In genomic region chr12:102689773-102690563, GRCm38 (mm10) we compare ENCODE assay signal across 11 mouse cellular contexts. TPM values are rescaled to one million over a fixed set of nuclear protein-coding genes. Genes with fewer than 3 reads are reported as not detected.
A peak's percentile ranks its signal among the peaks of the same experiment; 100 is the strongest.
DNase-seq lines count a peak whose midpoint lies in the region; ATAC-seq and TF ChIP-seq lines count a peak whose summit lies in the region.
"Had no signal": no experiment of that assay in that cellular context is flagged by ENCODE, and none has a peak within 500 bp of the region (broad histone marks: within the 10 kb centered on the region; RNA-seq: fewer than 3 reads in every experiment).

No protein-coding gene starts in this region.

- TF ChIP-seq CTCF in bone marrow macrophage, adult 2 months (IDR thresholded peaks at IDR 0.05; ENCODE audit: low read depth, low read length) = no peak
- no peak for TF ChIP-seq CTCF in hindbrain, postnatal 0 days (IDR thresholded peaks at IDR 0.05; ENCODE audit: low read depth)

- H3K4me3 ChIP-seq in liver, embryonic 13.5 days (replicated peaks) = no peak overlapping the region
- no peak overlapping the region for H3K4me3 ChIP-seq in liver, embryonic 12.5 days
- H3K4me3 ChIP-seq in bone marrow macrophage, adult 2 months (ENCODE audit: insufficient read depth, low read length) = 0 out of 2 replicates have a peak overlapping the region, but pooled peaks have one; percentile 24
- no peak overlapping the region for H3K4me3 ChIP-seq in hindbrain, postnatal 0 days (ENCODE audit: low read length)
- H3K4me3 ChIP-seq in midbrain, embryonic 10.5 days = no peak overlapping the region
- H3K4me3 ChIP-seq: forebrain, embryonic 12.5 days; hindbrain, embryonic 10.5 days had no signal

- peak; percentile 34; the same call in 1 of the 2 replicates for ATAC-seq in liver, embryonic 13.5 days (ENCODE audit: low read depth)
- no peak; the same call in 1 of the 2 replicates for ATAC-seq in liver, embryonic 12.5 days
- no peak for ATAC-seq in hindbrain, postnatal 0 days
- ATAC-seq: midbrain, embryonic 16.5 days had no signal

- no peak for TF ChIP-seq POLR2A in bone marrow macrophage, adult 2 months (IDR thresholded peaks at IDR 0.05; ENCODE audit: borderline replicate concordance, low read depth, low read length)

- H3K27ac ChIP-seq in liver, embryonic 13.5 days = no peak overlapping the region
- H3K27ac ChIP-seq in liver, embryonic 12.5 days = no peak overlapping the region
- H3K27ac ChIP-seq in bone marrow macrophage, adult 2 months (ENCODE audit: insufficient read depth, low read depth, low read length) = peak overlapping the region; percentile 27; the same call in 1 of the 2 replicates
- no peak overlapping the region for H3K27ac ChIP-seq in hindbrain, postnatal 0 days
- no peak overlapping the region for H3K27ac ChIP-seq in midbrain, embryonic 10.5 days (replicated peaks)
- H3K27ac ChIP-seq: forebrain, embryonic 12.5 days had no signal

- H3K9me3 ChIP-seq in liver, embryonic 13.5 days (replicated peaks) = no peaks in the 10 kb centered on the region
- H3K9me3 ChIP-seq in liver, embryonic 12.5 days (replicated peaks) = no peaks in the 10 kb centered on the region
- no peaks in the 10 kb centered on the region for H3K9me3 ChIP-seq in hindbrain, postnatal 0 days (ENCODE audit: low read length)
- H3K9me3 ChIP-seq in midbrain, embryonic 10.5 days (replicated peaks) = 0 out of 2 replicates have a peak, but pooled peaks cover 4% of the 10 kb centered on the region
- H3K9me3 ChIP-seq: forebrain, embryonic 12.5 days; hindbrain, embryonic 10.5 days had no signal

- no peaks in the 10 kb centered on the region for H3K27me3 ChIP-seq in liver, embryonic 13.5 days
- H3K27me3 ChIP-seq in liver, embryonic 12.5 days (replicated peaks) = no peaks in the 10 kb centered on the region
- no peaks in the 10 kb centered on the region for H3K27me3 ChIP-seq in hindbrain, postnatal 0 days (ENCODE audit: insufficient read depth, low read length)
- H3K27me3 ChIP-seq in midbrain, embryonic 10.5 days (ENCODE audit: low read depth, poor library complexity, severe bottlenecking) = no peaks in the 10 kb centered on the region
- H3K27me3 ChIP-seq: forebrain, embryonic 12.5 days had no signal

- H3K4me1 ChIP-seq in liver, embryonic 13.5 days (replicated peaks) = peaks cover 51% of the 10 kb centered on the region
- H3K4me1 ChIP-seq in liver, embryonic 12.5 days = peaks cover 40% of the 10 kb centered on the region
- peaks cover 23% of the 10 kb centered on the region for H3K4me1 ChIP-seq in bone marrow macrophage, adult 2 months (ENCODE audit: control insufficient read depth, insufficient read depth, low read length)
- H3K4me1 ChIP-seq in hindbrain, postnatal 0 days (ENCODE audit: insufficient read depth, low read length) = peaks cover 10% of the 10 kb centered on the region
- peaks cover 32% of the 10 kb centered on the region for H3K4me1 ChIP-seq in midbrain, embryonic 10.5 days

- no peak for DNase-seq in liver, embryonic 13.5 days
- peak; percentile 81 for DNase-seq in CD4-positive, CD25-positive, alpha-beta regulatory T cell, adult 2 months (ENCODE audit: low read depth, low spot score)
- DNase-seq in naive thymus-derived CD4-positive, alpha-beta T cell, adult 2 months (ENCODE audit: low read depth) = peak; percentile 64
- no peak for DNase-seq in hindbrain, postnatal 0 days (ENCODE audit: low spot score)
- DNase-seq in cerebellum, adult 11 months = no peak
- DNase-seq in midbrain, embryonic 10.5 days (ENCODE audit: low spot score) = no peak

- 42% methylated on average over 15 of the region's 15 CpGs for WGBS in liver, embryonic 13.5 days (ENCODE audit: insufficient replicate concordance)
- WGBS in liver, embryonic 12.5 days (ENCODE audit: insufficient replicate concordance) = 52% methylated on average over 15 of the region's 15 CpGs
- 86% methylated on average over 15 of the region's 15 CpGs for WGBS in hindbrain, postnatal 0 days
- 86% methylated on average over 15 of the region's 15 CpGs for WGBS in midbrain, embryonic 10.5 days

- no peak overlapping the region for H3K9ac ChIP-seq in liver, embryonic 13.5 days
- H3K9ac ChIP-seq in liver, embryonic 12.5 days = no peak overlapping the region
- H3K9ac ChIP-seq in hindbrain, postnatal 0 days (replicated peaks; ENCODE audit: low read length) = no peak overlapping the region
- H3K9ac ChIP-seq: forebrain, embryonic 12.5 days had no signal

- H3K4me2 ChIP-seq in liver, embryonic 13.5 days = no peak overlapping the region
- no peak overlapping the region for H3K4me2 ChIP-seq in liver, embryonic 12.5 days
- H3K4me2 ChIP-seq in hindbrain, postnatal 0 days (ENCODE audit: low read depth, low read length) = no peak overlapping the region
- H3K4me2 ChIP-seq: forebrain, embryonic 12.5 days had no signal

- H3K36me3 ChIP-seq in liver, embryonic 13.5 days = no peaks in the 10 kb centered on the region
- H3K36me3 ChIP-seq in liver, embryonic 12.5 days = no peaks in the 10 kb centered on the region
- H3K36me3 ChIP-seq in hindbrain, postnatal 0 days (ENCODE audit: insufficient read depth, low read length) = no peaks in the 10 kb centered on the region
- H3K36me3 ChIP-seq in midbrain, embryonic 10.5 days = no peaks in the 10 kb centered on the region
- H3K36me3 ChIP-seq: forebrain, embryonic 12.5 days had no signal

RNA-seq across cellular contexts. Expression of gene Itpk1, which starts 14.8 kb away (rescaled TPM):
- 3.0 and 3.3 TPM in 2 replicates for polyA plus RNA-seq in liver, embryonic 13.5 days (2015; fragmentation: Nextera tagmentation; extraction: Ambion mirVana)
- 3.7 and 4.3 TPM in 2 replicates for polyA plus RNA-seq in liver, embryonic 12.5 days (2016; fragmentation: Nextera tagmentation; extraction: Ambion mirVana)
- 23.5 and 28.0 TPM in 2 replicates for polyA plus RNA-seq in bone marrow macrophage, adult 2 months (2012; ENCODE audit: insufficient read depth, insufficient read length, missing spikeins)
- total RNA-seq in hindbrain, postnatal 0 days (2014; rRNA removed) = 69.0 and 73.9 TPM in 2 replicates
- 34.1 and 35.7 TPM in 2 replicates for polyA plus RNA-seq in hindbrain, postnatal 0 days (2015; fragmentation: Nextera tagmentation; extraction: Ambion mirVana)
- polyA plus RNA-seq in midbrain, embryonic 10.5 days (2016; fragmentation: Nextera tagmentation; extraction: Ambion mirVana) = 16.1 and 16.9 TPM in 2 replicates

RNA-seq across cellular contexts. Expression of gene Moap1, which starts 53.5 kb away (rescaled TPM):
- polyA plus RNA-seq in liver, embryonic 13.5 days (2015; fragmentation: Nextera tagmentation; extraction: Ambion mirVana) = 8.4 and 9.0 TPM in 2 replicates
- polyA plus RNA-seq in liver, embryonic 12.5 days (2016; fragmentation: Nextera tagmentation; extraction: Ambion mirVana) = 9.2 and 11.7 TPM in 2 replicates
- polyA plus RNA-seq in bone marrow macrophage, adult 2 months (2012; ENCODE audit: insufficient read depth, insufficient read length, missing spikeins) = 1.3 TPM in 1 of 2 replicates, not detected in the other
- 13.9 and 20.7 TPM in 2 replicates for total RNA-seq in hindbrain, postnatal 0 days (2014; rRNA removed)
- polyA plus RNA-seq in hindbrain, postnatal 0 days (2015; fragmentation: Nextera tagmentation; extraction: Ambion mirVana) = 62.3 and 64.9 TPM in 2 replicates
- 38.4 and 44.6 TPM in 2 replicates for polyA plus RNA-seq in midbrain, embryonic 10.5 days (2016; fragmentation: Nextera tagmentation; extraction: Ambion mirVana)

RNA-seq across cellular contexts. Expression of gene Tmem251, which starts 53.6 kb away (rescaled TPM):
- 8.8 and 9.2 TPM in 2 replicates for polyA plus RNA-seq in liver, embryonic 13.5 days (2015; fragmentation: Nextera tagmentation; extraction: Ambion mirVana)
- 11.5 and 12.3 TPM in 2 replicates for polyA plus RNA-seq in liver, embryonic 12.5 days (2016; fragmentation: Nextera tagmentation; extraction: Ambion mirVana)
- 8.0 and 8.1 TPM in 2 replicates for polyA plus RNA-seq in bone marrow macrophage, adult 2 months (2012; ENCODE audit: insufficient read depth, insufficient read length, missing spikeins)
- total RNA-seq in hindbrain, postnatal 0 days (2014; rRNA removed) = 4.3 and 7.1 TPM in 2 replicates
- 11.2 and 12.2 TPM in 2 replicates for polyA plus RNA-seq in hindbrain, postnatal 0 days (2015; fragmentation: Nextera tagmentation; extraction: Ambion mirVana)
- polyA plus RNA-seq in midbrain, embryonic 10.5 days (2016; fragmentation: Nextera tagmentation; extraction: Ambion mirVana) = 13.2 and 14.0 TPM in 2 replicates

Comparison
In these comparisons a context has a peak if more than half of its experiments do, and no peak if none do; other contexts are left out.
1. DNase-seq: peak in CD4-positive, CD25-positive, alpha-beta regulatory T cell, adult 2 months (single experiment) and naive thymus-derived CD4-positive, alpha-beta T cell, adult 2 months (single experiment); none in liver, embryonic 13.5 days (single experiment), hindbrain, postnatal 0 days (single experiment), cerebellum, adult 11 months (single experiment) and midbrain, embryonic 10.5 days (single experiment).